Mouse (Mus musculus) limb, embryonic 14.5 days (tissue): ENCODE results near the gene Tmsb15a. TPM values are rescaled to one million over a fixed set of nuclear protein-coding genes. Genes with fewer than 3 reads are reported as not detected.
A peak's percentile ranks its signal among the peaks of the same experiment; 100 is the strongest.
"Not testable (repeated sequence)": the region's sequence is repeated elsewhere in the genome, so short reads cannot be mapped to it uniquely, and the experiment has no call there.

Source experiments
- ATAC-seq: fragments of 200-750 bp; cut with Nextera tagmentation; 2 replicates; pipeline ENCODE4 v1.8.0; 2017; ENCODE audit warnings: low read depth, moderate number of reproducible peaks, moderate TSS enrichment; ENCODE audit not compliant: low FRiP score
- DNase-seq: peaks from one replicate; pipeline ENCODE4 v3.0.0-alpha.2; 2015; ENCODE audit warnings: low spot score
- H3K27ac ChIP-seq: fragments of 300-500 bp; sonication (generic); replicated peaks from 2 replicates; pipeline ENCODE4 v1.5.1; 2014; ENCODE audit warnings: low read depth, mild to moderate bottlenecking, low read length, moderate library complexity, mixed read lengths
- H3K27me3 ChIP-seq: fragments of 300-500 bp; sonication (generic); 2 replicates; pipeline ENCODE4 v1.6.1; 2014; ENCODE audit warnings: low read length, mixed read lengths; ENCODE audit not compliant: control insufficient read depth, insufficient read depth
- H3K36me3 ChIP-seq: fragments of 300-500 bp; sonication (generic); 2 replicates; pipeline ENCODE4 v1.6.1; 2014; ENCODE audit warnings: mild to moderate bottlenecking, low read length, moderate library complexity, mixed read lengths; ENCODE audit not compliant: control insufficient read depth, insufficient read depth
- H3K4me1 ChIP-seq: fragments of 300-500 bp; sonication (generic); 2 replicates; pipeline ENCODE4 v1.6.1; 2014; ENCODE audit warnings: antibody characterized with exemption, low read length, mixed read lengths; ENCODE audit not compliant: control insufficient read depth, insufficient read depth
- H3K4me2 ChIP-seq: fragments of 300-500 bp; sonication (generic); replicated peaks from 2 replicates; pipeline ENCODE4 v1.6.1; 2014; ENCODE audit warnings: low read depth, mild to moderate bottlenecking, low read length, moderate library complexity; ENCODE audit not compliant: severe bottlenecking
- H3K4me3 ChIP-seq: fragments of 300-500 bp; sonication (generic); replicated peaks from 2 replicates; pipeline ENCODE4 v1.5.1; 2014; ENCODE audit warnings: low read length
- H3K9ac ChIP-seq: fragments of 300-500 bp; sonication (generic); 2 replicates; pipeline ENCODE4 v1.6.1; 2014; ENCODE audit warnings: mild to moderate bottlenecking, low read depth, low read length, moderate library complexity; ENCODE audit not compliant: severe bottlenecking
- H3K9me3 ChIP-seq: fragments of 300-500 bp; sonication (generic); 2 replicates; pipeline ENCODE4 v1.6.1; 2016; ENCODE audit warnings: low read length; ENCODE audit not compliant: control insufficient read depth
- POLR2A ChIP-seq: fragments of 200-500 bp; IDR thresholded peaks from 2 replicates; pipeline ENCODE4 v1.8.0; 2012; ENCODE audit warnings: inconsistent platforms, mild to moderate bottlenecking, moderate library complexity, borderline replicate concordance; ENCODE audit not compliant: insufficient read depth, insufficient read length; ENCODE audit errors: extremely low read depth
- WGBS: fragments of 180-500 bp; shearing (Covaris S2); extraction: QIAGEN DNeasy Blood & Tissue Kit; methylation state at CpG from one replicate; pipeline ENCODE4 v1.1.7; 2014; 5-methylcytosine and 5-hydroxymethylcytosine counted together
- polyA plus RNA-seq, 2 experiments: library from polyadenylated mRNA; depleted of rRNA in 1 of 2; stranded (reverse) in 1 of 2; unstranded in 1 of 2; fragments of >200 nt; fragmentation: Nextera tagmentation in 1 of 2; extraction: Ambion mirVana in 1 of 2; gene quantifications; 2 replicates each; pipeline versions ENCODE4 v1.2.1 to v1.2.3; 2012 to 2014

Gene Tmsb15a
- polyA plus RNA-seq (2012; rRNA removed) (0.50 and 2.0 TPM in 2 replicates), polyA plus RNA-seq (2014; fragmentation: Nextera tagmentation; extraction: Ambion mirVana) (2.0 and 2.1 TPM in 2 replicates)

DNA sequence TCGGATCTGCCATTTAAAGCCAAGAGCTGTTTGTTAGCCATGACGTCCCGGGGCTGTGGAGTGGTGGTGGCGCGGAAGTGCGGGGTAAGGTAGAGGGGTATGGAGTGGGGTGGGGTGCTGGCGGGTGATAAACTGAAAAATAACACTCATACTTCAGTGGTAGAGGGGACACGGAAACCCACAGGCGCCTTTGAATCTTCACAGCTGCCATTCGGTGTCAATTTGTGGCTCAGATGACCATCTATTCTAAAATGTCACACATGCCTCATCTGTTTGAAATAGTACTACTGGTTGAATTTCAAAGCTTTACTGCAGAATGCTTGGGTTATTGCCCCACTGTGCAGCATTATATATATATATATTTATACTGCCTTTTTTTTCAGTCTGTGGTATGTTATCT is at the start of gene Tmsb15a:
Gene Tmsb15a (minus strand): TSS at position 101 of the 400 bp plus-strand sequence.
- Histone ChIP-seq H3K27ac (no peak within 1 kb of the TSS), H3K27me3 (no peaks in the 10 kb centered on the region), H3K4me3 (no peak within 1 kb of the TSS), H3K4me2 (no peak within 1 kb of the TSS), H3K9ac (no peak within 1 kb of the TSS), H3K4me1 (no peaks in the 10 kb centered on the region), H3K9me3 (no peaks in the 10 kb centered on the region), H3K36me3 (no peaks in the 10 kb centered on the region)
- TF ChIP-seq POLR2A = no peak
- no peak for ATAC-seq
- DNase-seq = no peak
- WGBS = 87% methylated on average over 10 of the region's 10 CpGs

DNA sequence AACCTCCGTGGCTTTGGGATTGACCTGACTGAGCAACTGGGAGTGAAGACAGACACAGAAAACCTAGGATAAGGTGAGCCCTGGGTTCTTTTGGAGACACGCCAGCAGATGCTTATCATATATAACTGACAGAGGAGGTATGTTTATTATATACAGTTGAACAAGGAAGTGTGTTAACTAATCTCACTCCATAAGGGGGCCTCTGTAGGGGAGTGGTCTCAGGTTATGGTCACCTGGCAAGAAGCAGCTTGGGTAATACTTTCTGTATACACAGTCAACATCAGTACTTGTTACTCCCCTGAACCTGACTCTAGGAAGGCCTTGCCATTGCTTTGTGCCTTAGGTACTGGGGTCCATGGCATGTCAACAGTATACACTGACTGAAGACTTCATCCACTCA is 43.5 kb upstream of the Tmsb15a start:
- no peak for ATAC-seq
- 84% methylated on average over 2 of the region's 2 CpGs for WGBS
- H3K4me2 ChIP-seq = no peak overlapping the region

DNA sequence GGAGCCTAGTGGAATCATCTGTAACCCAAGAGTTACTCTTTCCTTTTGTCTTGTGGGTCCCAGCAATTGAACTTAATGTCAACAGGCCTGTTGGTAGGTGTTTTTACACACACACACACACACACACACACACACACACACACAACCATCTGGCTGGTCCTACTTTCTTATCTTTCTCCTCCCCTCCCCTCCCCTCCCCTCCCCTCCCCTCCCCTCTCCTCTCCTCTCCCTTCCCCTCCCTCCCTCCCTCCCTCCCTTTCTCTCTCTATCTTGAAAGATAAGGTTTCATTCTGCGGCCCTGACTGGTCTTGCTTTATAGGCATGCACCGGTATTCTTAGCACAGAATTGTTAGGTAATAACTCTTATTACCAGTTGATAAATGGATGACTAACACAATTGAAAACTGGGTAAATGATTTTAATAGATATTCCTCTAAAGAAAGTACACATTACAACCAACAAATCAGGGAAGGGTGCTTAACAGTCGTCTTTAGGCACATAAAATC is 43.0 kb upstream of the Tmsb15a start:
- Histone ChIP-seq H3K9ac (no peak overlapping the region), H3K27ac (no peak overlapping the region)

More for the DNA sequence above, 43.5 kb upstream of the Tmsb15a start:
- Histone ChIP-seq H3K27me3 (no peaks in the 10 kb centered on the region), H3K27ac (no peak overlapping the region), H3K9ac (no peak overlapping the region), H3K4me3 (no peak overlapping the region), H3K4me1 (no peaks in the 10 kb centered on the region), H3K9me3 (no peaks in the 10 kb centered on the region), H3K36me3 (no peaks in the 10 kb centered on the region)
- no peak for TF ChIP-seq POLR2A
- DNase-seq = no peak

DNA sequence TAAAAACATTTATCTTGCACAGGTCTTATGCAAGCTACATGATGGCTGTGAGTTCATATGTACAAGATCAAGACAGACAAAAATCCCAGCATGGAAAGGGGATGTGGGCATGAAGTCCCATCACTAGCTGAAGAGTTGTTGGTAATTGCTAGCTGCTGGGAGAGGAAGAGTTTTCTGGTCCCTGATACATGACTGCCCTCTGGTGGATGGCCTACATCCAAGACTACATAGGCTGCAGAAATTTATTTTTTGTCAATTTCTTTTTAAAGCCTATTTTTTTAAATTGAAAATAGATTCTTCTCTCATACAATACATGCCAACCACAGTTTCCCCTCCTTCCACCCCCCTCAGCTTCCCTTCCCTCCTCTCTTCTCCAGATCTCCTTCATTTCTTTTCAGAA is 36.6 kb upstream of the Tmsb15a start:
- Histone ChIP-seq H3K9ac (no peak overlapping the region), H3K9me3 (no peaks in the 10 kb centered on the region), H3K4me1 (no peaks in the 10 kb centered on the region), H3K27me3 (no peaks in the 10 kb centered on the region), H3K27ac (no peak overlapping the region), H3K4me3 (no peak overlapping the region), H3K36me3 (peaks cover 6% of the 10 kb centered on the region; the same call in 1 of the 2 replicates), H3K4me2 (no peak overlapping the region)
- ATAC-seq (no peak), DNase-seq (peak; percentile 36)
- TF ChIP-seq POLR2A = no peak

More for the DNA sequence above, 43.0 kb upstream of the Tmsb15a start:
- H3K36me3 ChIP-seq = no peaks in the 10 kb centered on the region
- TF ChIP-seq POLR2A = no peak
- H3K4me1 ChIP-seq = no peaks in the 10 kb centered on the region
- H3K27me3 ChIP-seq = no peaks in the 10 kb centered on the region
- 71% methylated on average over 3 of the region's 3 CpGs for WGBS
- ATAC-seq (no peak), DNase-seq (no peak)
- H3K4me2 ChIP-seq = no peak overlapping the region
- H3K4me3 ChIP-seq = no peak overlapping the region
- no peaks in the 10 kb centered on the region for H3K9me3 ChIP-seq

DNA sequence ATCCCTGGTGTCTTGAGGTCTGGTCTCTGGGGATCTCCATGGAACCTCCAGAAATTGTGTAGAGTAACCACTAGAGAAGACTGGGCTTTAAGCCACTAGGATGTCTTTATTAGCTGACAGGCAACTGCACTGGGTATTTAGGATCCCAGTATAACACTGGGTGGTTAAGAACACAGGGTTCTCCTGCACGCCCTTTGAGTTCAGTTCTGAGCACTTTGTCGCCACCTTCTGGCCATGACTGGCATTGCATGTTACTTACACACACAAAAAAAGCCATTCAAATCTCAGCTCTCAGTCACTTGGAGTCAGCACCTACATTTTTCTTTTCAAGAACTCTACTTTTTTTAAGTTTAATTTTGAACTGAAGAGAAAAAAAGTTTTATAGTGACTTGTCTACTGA is 27.8 kb upstream of the Tmsb15a start:
- 11% methylated on average over 2 of the region's 2 CpGs for WGBS
- Histone ChIP-seq H3K9ac (no peak overlapping the region), H3K9me3 (no peaks in the 10 kb centered on the region), H3K27ac (no peak overlapping the region), H3K4me3 (no peak overlapping the region), H3K27me3 (no peaks in the 10 kb centered on the region), H3K4me2 (no peak overlapping the region), H3K36me3 (peaks cover 8% of the 10 kb centered on the region; the same call in 1 of the 2 replicates), H3K4me1 (no peaks in the 10 kb centered on the region)
- TF ChIP-seq POLR2A = no peak
- peak; percentile 53 for DNase-seq
- ATAC-seq = no peak; the same call in 1 of the 2 replicates

DNA sequence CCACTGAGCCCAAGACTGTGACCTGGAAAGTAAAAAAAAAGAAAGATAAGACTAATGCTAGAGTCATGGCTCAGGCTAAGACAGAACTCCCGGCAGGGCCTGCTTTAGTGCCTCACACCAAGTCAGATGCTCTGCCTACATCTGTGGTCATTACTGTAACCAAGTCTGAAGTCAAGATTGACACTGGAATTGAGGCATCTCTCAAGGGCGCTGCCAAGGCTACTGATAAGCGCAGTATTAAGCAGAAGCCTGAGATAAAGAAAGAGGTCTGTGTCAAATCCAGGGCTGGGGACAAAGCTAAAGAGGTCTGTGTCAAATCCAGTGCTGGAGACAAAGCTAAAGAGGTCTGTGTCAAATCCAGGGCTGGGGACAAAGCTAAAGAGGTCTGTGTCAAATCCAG is 20.3 kb upstream of the Tmsb15a start:
- H3K4me3 ChIP-seq, H3K9me3 ChIP-seq, H3K36me3 ChIP-seq, H3K4me2 ChIP-seq, H3K27ac ChIP-seq, H3K27me3 ChIP-seq, H3K4me1 ChIP-seq, DNase-seq, H3K9ac ChIP-seq, ATAC-seq: not testable (repeated sequence)
- 87% methylated on average over 3 of the region's 3 CpGs for WGBS
